Mouse (Mus musculus) neutrophil, adult 65 days (primary cell): ENCODE results near the gene Scgb1b17. TPM values are rescaled to one million over a fixed set of nuclear protein-coding genes. Genes with fewer than 3 reads are reported as not detected.

Experiments
- total RNA-seq: library from RNA; stranded (reverse); gene quantifications from 2 replicates; pipeline ENCODE4 v1.2.4, GENCODE M21; 2023

The Scgb1b17 gene
- not detected in 2 replicates for total RNA-seq

DNA sequence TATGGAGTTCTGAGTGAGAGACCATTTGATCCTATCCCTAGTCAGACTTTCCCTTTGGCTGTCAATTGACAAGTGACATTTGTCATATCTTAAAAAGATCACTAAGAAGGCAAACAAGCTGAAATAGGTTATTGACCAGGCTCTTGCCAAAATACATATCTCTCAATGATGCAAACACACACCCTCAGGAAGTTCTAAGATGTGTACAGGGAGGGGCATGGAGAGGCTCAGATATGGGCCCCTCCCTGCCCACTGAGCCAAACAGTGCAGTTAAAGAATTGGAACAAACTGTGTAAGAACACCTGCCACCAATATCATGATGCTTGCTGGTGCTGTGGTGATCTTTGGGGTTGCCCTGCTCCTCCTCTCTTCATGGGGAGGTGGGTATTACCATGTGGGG lies at the start of gene Scgb1b17:
Scgb1b17 (plus strand) TSS at position 301 of the 400 bp plus-strand sequence.

DNA sequence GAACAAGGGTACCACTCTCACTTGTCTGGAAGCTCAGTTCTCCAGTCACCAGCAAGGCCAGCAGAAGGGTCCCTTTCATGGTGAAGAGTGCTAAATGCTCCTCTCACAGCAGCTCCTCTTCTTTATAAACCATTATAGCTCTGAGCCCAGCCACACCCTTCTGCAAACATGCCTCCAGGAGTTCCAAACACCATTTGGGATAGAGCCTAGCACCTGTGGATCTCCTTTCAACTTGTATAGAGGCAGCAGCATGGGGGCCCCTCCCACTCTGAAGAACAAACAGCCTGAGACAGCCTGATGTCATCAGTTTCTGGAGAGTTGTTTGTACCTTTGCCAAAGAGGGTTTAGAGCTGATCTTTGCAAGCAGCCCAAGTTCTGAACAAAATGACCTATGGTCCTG lies 6.8 kb upstream of the Scgb1b17 start, which contains the start of gene Scgb2b17:
Scgb2b17 (minus strand) TSS at position 101 of the 400 bp plus-strand sequence.

Other genes starting within 250 kb of the Scgb1b17 start
- gene Scgb2b15, start 233.8 kb upstream of the Scgb1b17 start, total RNA-seq = not detected in 2 replicates
- not detected in 2 replicates for gene Scgb1b15, start 226.9 kb upstream of the Scgb1b17 start, total RNA-seq
- gene Scgb2b17, start 6.9 kb upstream of the Scgb1b17 start, total RNA-seq = not detected in 2 replicates
- gene Scgb2b18, start 110.4 kb downstream of the Scgb1b17 start, total RNA-seq = not detected in 2 replicates
- not detected in 2 replicates for gene Scgb1b18, start 122.1 kb downstream of the Scgb1b17 start, total RNA-seq
- gene Scgb2b19, start 216.9 kb downstream of the Scgb1b17 start, total RNA-seq = not detected in 2 replicates
- not detected in 2 replicates for gene Scgb1b19, start 223.8 kb downstream of the Scgb1b17 start, total RNA-seq